Mouse (Mus musculus): ENCODE measurements at regions not wholly inside any gene's neighbourhood (a gene's known extent, or its start where the extent isn't known, plus 50 kb on each side); places are given as distances from the start of the nearest gene placed in this dataset.

- peak; percentile 98 for ATAC-seq (replicated peaks; ENCODE audit: insufficient number of reproducible peaks, insufficient read depth, low FRiP score, low read depth)
- Histone ChIP-seq H3K4me1 (replicated peaks) (peaks cover 6% of the 10 kb centered on the region), H3K9me3 (replicated peaks) (no peaks in the 10 kb centered on the region), H3K4me2 (peak overlapping the region; percentile 78), H3K36me3 (no peaks in the 10 kb centered on the region), H3K4me3 (peak overlapping the region; percentile 73), H3K9ac (peak overlapping the region; percentile 83), H3K27ac (peak overlapping the region; percentile 96), H3K27me3 (no peaks in the 10 kb centered on the region)
- under 1% methylated on average over 58 of the region's 58 CpGs for WGBS
These were observed 52.3 kb upstream of the Wnt7b start for GRCm38 (mm10) chr15:85634322-85635141.

DNA sequence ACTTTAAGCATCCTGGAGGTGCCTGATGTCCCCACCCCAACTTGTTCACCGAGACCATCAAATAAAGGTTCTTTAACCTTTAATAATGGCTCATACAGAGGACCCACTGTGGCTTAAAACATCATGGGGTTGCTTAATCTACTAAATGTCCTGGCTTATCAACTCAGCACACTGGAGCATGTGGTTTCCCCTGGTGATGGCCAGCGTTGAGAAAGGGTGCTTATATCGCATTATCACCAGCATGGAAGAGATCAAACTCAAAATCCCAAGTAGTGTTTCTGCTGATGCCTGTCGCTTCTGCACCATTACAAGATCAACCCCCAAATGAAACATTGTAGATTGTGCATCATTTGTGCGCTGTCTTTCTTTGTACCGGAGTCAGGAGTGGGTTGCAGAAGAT, 53.2 kb upstream of the Wnt7b start:
- 88% methylated on average over 6 of the region's 6 CpGs for WGBS
- H3K4me1 ChIP-seq (replicated peaks) = peaks cover 6% of the 10 kb centered on the region
- peak overlapping the region; percentile 73 for H3K4me3 ChIP-seq
- H3K27ac ChIP-seq = peak overlapping the region; percentile 96
- H3K9me3 ChIP-seq (replicated peaks) = no peaks in the 10 kb centered on the region
- H3K27me3 ChIP-seq = no peaks in the 10 kb centered on the region
- no peak overlapping the region for H3K9ac ChIP-seq
- H3K36me3 ChIP-seq = no peaks in the 10 kb centered on the region
- H3K4me2 ChIP-seq = peak overlapping the region; percentile 78; the same call in 1 of the 2 replicates
- ATAC-seq (replicated peaks; ENCODE audit: insufficient number of reproducible peaks, insufficient read depth, low FRiP score, low read depth) = no peak

DNA sequence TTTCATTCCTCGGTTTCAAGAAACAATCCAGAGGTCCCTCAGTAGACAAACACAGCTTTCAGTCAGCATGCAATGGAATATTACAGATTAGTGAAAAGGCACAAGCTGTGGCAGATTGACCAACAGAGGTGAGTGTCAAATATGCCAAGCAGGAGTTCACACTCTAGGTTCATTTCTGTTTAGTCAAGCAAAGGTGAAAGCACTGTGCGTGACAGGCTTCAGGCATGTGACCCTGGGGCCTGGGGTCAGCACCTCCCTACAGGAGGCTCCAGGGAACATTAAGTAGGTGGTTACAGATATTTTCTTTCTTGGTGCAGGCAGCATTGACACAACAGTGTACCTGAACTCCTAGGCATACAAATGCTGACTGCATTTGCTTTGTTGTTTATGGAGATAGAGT, 57.3 kb upstream of the Wnt7b start:
- H3K27me3 ChIP-seq = no peaks in the 10 kb centered on the region
- ATAC-seq (replicated peaks; ENCODE audit: insufficient number of reproducible peaks, insufficient read depth, low FRiP score, low read depth) = no peak
- H3K4me2 ChIP-seq = no peak overlapping the region
- no peaks in the 10 kb centered on the region for H3K36me3 ChIP-seq
- peaks cover 6% of the 10 kb centered on the region for H3K4me1 ChIP-seq (replicated peaks)
- no peaks in the 10 kb centered on the region for H3K9me3 ChIP-seq (replicated peaks)
- H3K9ac ChIP-seq = no peak overlapping the region
- H3K27ac ChIP-seq = no peak overlapping the region
- no peak overlapping the region for H3K4me3 ChIP-seq
- 66% methylated on average over 2 of the region's 2 CpGs for WGBS

DNA sequence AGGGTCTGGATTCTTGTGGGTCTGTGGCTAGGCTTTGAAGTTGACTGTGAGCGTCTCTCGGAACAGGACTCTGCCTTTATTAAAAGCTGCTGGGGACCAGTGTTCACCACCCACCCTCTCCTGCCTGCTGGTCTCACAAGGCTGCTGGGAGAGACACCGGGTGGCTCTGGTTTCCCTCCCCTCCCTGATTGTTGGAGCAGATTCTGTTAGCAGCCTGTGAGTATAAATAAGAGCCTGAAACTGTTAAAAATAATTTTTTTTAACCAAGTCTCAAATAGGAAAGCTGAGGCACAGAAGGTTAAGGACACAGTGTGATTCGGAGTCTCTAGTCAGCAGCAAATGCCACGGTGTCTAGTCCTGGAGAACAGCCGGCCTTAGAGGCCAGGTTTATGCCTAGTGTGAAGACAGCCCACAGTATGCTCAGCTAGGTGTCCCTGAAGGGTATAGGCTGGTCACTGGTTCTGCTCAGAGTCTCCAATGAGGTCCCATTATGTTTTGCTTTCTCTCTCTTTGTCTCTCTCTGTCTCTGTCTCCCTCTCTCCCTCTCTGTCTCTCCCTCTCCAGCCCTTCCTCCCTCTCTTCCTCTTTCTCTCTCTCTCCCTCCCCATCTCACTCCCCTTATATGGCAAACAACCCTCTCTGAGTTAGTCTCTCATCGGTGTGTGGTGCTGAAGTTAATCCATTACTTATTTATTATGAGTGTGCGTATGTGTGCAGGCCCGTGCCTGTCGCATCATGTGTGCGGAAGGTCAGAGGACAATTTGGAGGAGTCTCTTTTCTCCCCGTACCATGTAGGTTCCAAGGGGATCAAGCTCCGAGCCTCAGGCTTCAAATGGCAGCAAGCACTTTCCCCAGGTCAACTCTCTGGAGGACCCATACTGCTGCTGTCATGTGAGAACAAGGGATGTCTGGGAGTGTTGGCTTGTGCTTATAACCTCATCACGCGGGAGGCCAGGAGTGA, 59.1 kb upstream of the Wnt7b start:
- Histone ChIP-seq H3K4me3 (no peak overlapping the region), H3K4me1 (replicated peaks) (peaks cover 12% of the 10 kb centered on the region), H3K9me3 (replicated peaks) (no peaks in the 10 kb centered on the region), H3K27me3 (no peaks in the 10 kb centered on the region), H3K4me2 (no peak overlapping the region), H3K27ac (no peak overlapping the region), H3K9ac (no peak overlapping the region), H3K36me3 (no peaks in the 10 kb centered on the region)
- WGBS = 76% methylated on average over 15 of the region's 15 CpGs
- ATAC-seq (replicated peaks; ENCODE audit: insufficient number of reproducible peaks, insufficient read depth, low FRiP score, low read depth) = no peak

GRCm38 (mm10) chr15:85645396-85645795, 63.1 kb upstream of the Wnt7b start:
- 53% methylated on average over 8 of the region's 8 CpGs for WGBS
- peak overlapping the region; percentile 84 for H3K27ac ChIP-seq
- H3K9ac ChIP-seq = peak overlapping the region; percentile 83; the same call in 1 of the 2 replicates
- peaks cover 23% of the 10 kb centered on the region for H3K4me1 ChIP-seq (replicated peaks)
- H3K4me2 ChIP-seq = peak overlapping the region; percentile 88
- H3K9me3 ChIP-seq (replicated peaks) = no peaks in the 10 kb centered on the region
- H3K27me3 ChIP-seq = no peaks in the 10 kb centered on the region
- H3K36me3 ChIP-seq = no peaks in the 10 kb centered on the region
- no peak for ATAC-seq (replicated peaks; ENCODE audit: insufficient number of reproducible peaks, insufficient read depth, low FRiP score, low read depth)
- peak overlapping the region; percentile 56 for H3K4me3 ChIP-seq

DNA sequence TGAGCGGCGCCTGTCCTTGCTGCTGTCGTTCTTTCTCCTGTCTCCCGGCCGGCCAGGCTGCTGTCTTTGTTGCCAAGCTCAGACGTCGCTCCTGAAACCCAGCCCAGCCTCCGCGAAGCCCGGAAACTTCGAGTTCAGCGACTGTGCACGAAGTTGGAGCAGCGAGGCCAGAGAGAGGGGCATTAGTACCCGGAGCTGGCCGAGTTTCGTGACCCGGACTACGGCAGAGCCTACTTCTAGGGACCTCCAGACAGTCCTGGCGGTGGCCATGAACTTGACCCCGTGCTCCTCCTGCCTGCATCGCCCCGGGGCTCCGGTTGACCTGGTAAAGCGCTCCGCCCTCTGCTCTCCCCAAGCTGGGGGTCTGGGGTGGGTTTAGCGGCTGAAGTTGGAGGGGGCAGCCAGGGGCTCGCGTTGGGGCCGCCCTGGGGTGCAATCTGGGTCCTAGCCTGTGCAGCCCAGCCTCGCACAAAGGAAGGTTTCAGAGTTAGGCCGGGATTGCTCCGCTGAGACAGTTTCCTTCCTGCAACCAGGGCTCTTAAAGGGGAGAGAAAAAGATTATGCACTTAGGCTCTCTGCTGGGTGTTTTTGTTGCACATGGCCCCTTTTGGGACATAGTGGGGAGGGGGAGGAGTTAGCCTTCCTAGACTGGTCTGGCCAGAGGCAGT, 63.8 kb upstream of the Wnt7b start:
- peak; percentile 66 for ATAC-seq (replicated peaks; ENCODE audit: insufficient number of reproducible peaks, insufficient read depth, low FRiP score, low read depth)
- Histone ChIP-seq H3K9ac (peak overlapping the region; percentile 83), H3K4me1 (replicated peaks) (peaks cover 23% of the 10 kb centered on the region), H3K4me3 (peak overlapping the region; percentile 56), H3K36me3 (no peaks in the 10 kb centered on the region), H3K27me3 (no peaks in the 10 kb centered on the region), H3K9me3 (replicated peaks) (no peaks in the 10 kb centered on the region), H3K27ac (peak overlapping the region; percentile 84), H3K4me2 (peak overlapping the region; percentile 88)
- WGBS = 1% methylated on average over 33 of the region's 33 CpGs

- WGBS = 33% methylated on average over 9 of the region's 10 CpGs
- Histone ChIP-seq H3K9me3 (replicated peaks) (no peaks in the 10 kb centered on the region), H3K9ac (peak overlapping the region; percentile 83), H3K4me2 (peak overlapping the region; percentile 88), H3K27me3 (no peaks in the 10 kb centered on the region), H3K36me3 (no peaks in the 10 kb centered on the region), H3K4me1 (replicated peaks) (peaks cover 23% of the 10 kb centered on the region), H3K4me3 (peak overlapping the region; percentile 56), H3K27ac (peak overlapping the region; percentile 84)
- ATAC-seq (replicated peaks; ENCODE audit: insufficient number of reproducible peaks, insufficient read depth, low FRiP score, low read depth) = peak; percentile 28
These were observed 64.5 kb upstream of the Wnt7b start for GRCm38 (mm10) chr15:85646639-85647277.

- H3K4me3 ChIP-seq = no peak overlapping the region
- 63% methylated on average over 6 of the region's 6 CpGs for WGBS
- H3K27me3 ChIP-seq = no peaks in the 10 kb centered on the region
- H3K36me3 ChIP-seq = no peaks in the 10 kb centered on the region
- H3K4me2 ChIP-seq = 0 out of 2 replicates have a peak overlapping the region, but pooled peaks have one; percentile 88
- H3K27ac ChIP-seq = no peak overlapping the region
- no peaks in the 10 kb centered on the region for H3K9me3 ChIP-seq (replicated peaks)
- peaks cover 26% of the 10 kb centered on the region for H3K4me1 ChIP-seq (replicated peaks)
- H3K9ac ChIP-seq = no peak overlapping the region
- no peak for ATAC-seq (replicated peaks; ENCODE audit: insufficient number of reproducible peaks, insufficient read depth, low FRiP score, low read depth)
These were observed 65.3 kb upstream of the Wnt7b start for GRCm38 (mm10) chr15:85647593-85647992.

DNA sequence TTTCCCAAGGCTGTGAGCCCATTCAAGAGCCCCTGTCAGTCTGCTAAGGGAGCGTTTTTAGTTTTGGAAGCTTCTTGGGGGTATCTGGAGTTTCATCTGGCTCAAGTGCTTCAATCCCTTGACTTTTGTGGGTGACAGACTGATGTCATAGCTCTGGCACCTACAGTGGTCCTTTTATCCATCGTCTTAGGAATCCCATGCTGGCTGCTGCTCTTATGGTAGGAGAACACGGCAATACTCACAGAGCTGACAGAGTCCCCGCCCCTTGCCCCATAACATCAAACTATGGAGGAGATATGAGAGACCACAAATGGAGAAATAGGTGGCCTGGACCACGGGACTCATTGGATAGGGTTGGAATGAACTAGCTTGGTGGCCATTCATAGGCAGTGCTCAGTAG, 68.0 kb upstream of the Wnt7b start:
- Histone ChIP-seq H3K9ac (no peak overlapping the region), H3K36me3 (no peaks in the 10 kb centered on the region), H3K4me1 (replicated peaks) (peaks cover 47% of the 10 kb centered on the region), H3K4me2 (no peak overlapping the region), H3K27ac (no peak overlapping the region), H3K4me3 (no peak overlapping the region), H3K9me3 (replicated peaks) (no peaks in the 10 kb centered on the region), H3K27me3 (no peaks in the 10 kb centered on the region)
- WGBS = 73% methylated on average over 5 of the region's 5 CpGs
- ATAC-seq (replicated peaks; ENCODE audit: insufficient number of reproducible peaks, insufficient read depth, low FRiP score, low read depth) = no peak

- H3K9me3 ChIP-seq (replicated peaks) = no peaks in the 10 kb centered on the region
- H3K27me3 ChIP-seq = no peaks in the 10 kb centered on the region
These were observed 69.6 kb upstream of the Wnt7b start for GRCm38 (mm10) chr15:85651718-85652420.

More at GRCm38 (mm10) chr15:85651718-85652420, 69.6 kb upstream of the Wnt7b start:
- Histone ChIP-seq H3K4me2 (no peak overlapping the region), H3K4me3 (no peak overlapping the region), H3K27ac (no peak overlapping the region), H3K9ac (no peak overlapping the region), H3K36me3 (no peaks in the 10 kb centered on the region), H3K4me1 (replicated peaks) (peaks cover 36% of the 10 kb centered on the region)
- ATAC-seq (replicated peaks; ENCODE audit: insufficient number of reproducible peaks, insufficient read depth, low FRiP score, low read depth) = no peak
- 86% methylated on average over 9 of the region's 9 CpGs for WGBS
